Comparison of ENCODE assay signal across 9 mouse cellular contexts in genomic region chr5:64363859-64364406, GRCm38 (mm10).
A peak's percentile ranks its signal among the peaks of the same experiment; 100 is the strongest.
DNase-seq lines count a peak whose midpoint lies in the region; ATAC-seq and TF ChIP-seq lines count a peak whose summit lies in the region.
"Had no signal": no experiment of that assay in that cellular context is flagged by ENCODE, and none has a peak within 500 bp of the region (broad histone marks: within the 10 kb centered on the region; RNA-seq: fewer than 3 reads in every experiment).

No protein-coding gene starts in this region.

- peak overlapping the region; percentile 64 for H3K27ac ChIP-seq in hindbrain, embryonic 10.5 days
- H3K27ac ChIP-seq in hindbrain, postnatal 0 days: no peak overlapping the region
- peak overlapping the region; percentile 47; the same call in 1 of the 2 replicates for H3K27ac ChIP-seq in embryonic facial prominence, embryonic 12.5 days
- no peak overlapping the region for H3K27ac ChIP-seq in hindbrain, embryonic 16.5 days (ENCODE audit: low read depth, low read length)
- H3K27ac ChIP-seq in neural tube, embryonic 13.5 days (replicated peaks): peak overlapping the region; percentile 78
- H3K27ac ChIP-seq in cerebellum, adult 2 months (ENCODE audit: insufficient read depth, low read length): no peak overlapping the region
- H3K27ac ChIP-seq: liver, embryonic 14.5 days had no signal

- H3K27me3 ChIP-seq in hindbrain, embryonic 10.5 days (ENCODE audit: insufficient read depth, poor library complexity, severe bottlenecking): no peaks in the 10 kb centered on the region
- H3K27me3 ChIP-seq in hindbrain, postnatal 0 days (ENCODE audit: insufficient read depth, low read length): no peaks in the 10 kb centered on the region
- H3K27me3 ChIP-seq in embryonic facial prominence, embryonic 12.5 days: no peaks in the 10 kb centered on the region
- no peaks in the 10 kb centered on the region for H3K27me3 ChIP-seq in hindbrain, embryonic 16.5 days (replicated peaks; ENCODE audit: control insufficient read depth, insufficient read depth, low read length)
- no peaks in the 10 kb centered on the region for H3K27me3 ChIP-seq in neural tube, embryonic 13.5 days
- H3K27me3 ChIP-seq in cerebellum, adult 2 months (ENCODE audit: control insufficient read depth, insufficient read depth, low read length): no peaks in the 10 kb centered on the region

- no peak overlapping the region for H3K4me3 ChIP-seq in hindbrain, embryonic 10.5 days
- H3K4me3 ChIP-seq in hindbrain, postnatal 0 days (ENCODE audit: low read length): no peak overlapping the region
- no peak overlapping the region for H3K4me3 ChIP-seq in embryonic facial prominence, embryonic 12.5 days
- no peak overlapping the region for H3K4me3 ChIP-seq in hindbrain, embryonic 16.5 days (ENCODE audit: low read length)
- H3K4me3 ChIP-seq in neural tube, embryonic 13.5 days: no peak overlapping the region
- no peak overlapping the region for H3K4me3 ChIP-seq in cerebellum, adult 2 months (replicated peaks; ENCODE audit: insufficient read depth, low read depth, low read length)

- DNase-seq in hindbrain, embryonic 10.5 days (ENCODE audit: low spot score): no peak
- DNase-seq in hindbrain, postnatal 0 days (ENCODE audit: low spot score): no peak
- DNase-seq in cerebellum, adult 2 months: no peak
- no peak for DNase-seq in left cerebral cortex, adult 11 months (ENCODE audit: low spot score)
- DNase-seq in layer of hippocampus, adult 11-12 months (ENCODE audit: low spot score): no peak

- ATAC-seq in hindbrain, postnatal 0 days: no peak
- ATAC-seq in embryonic facial prominence, embryonic 12.5 days (ENCODE audit: insufficient number of reproducible peaks, insufficient read depth, low FRiP score, low TSS enrichment): no peak
- peak; percentile 9; the same call in 1 of the 2 replicates for ATAC-seq in hindbrain, embryonic 16.5 days
- ATAC-seq in neural tube, embryonic 13.5 days (ENCODE audit: low read depth): peak; percentile 57

- TF ChIP-seq POLR2A in cerebellum, adult 2 months (IDR thresholded peaks at IDR 0.05; ENCODE audit: borderline replicate concordance, insufficient read depth, low read length): no peak

- 68% methylated on average over 5 of the region's 5 CpGs for WGBS in hindbrain, embryonic 10.5 days
- 41% methylated on average over 5 of the region's 5 CpGs for whole genome bisulfite sequencing in hindbrain, postnatal 0 days
- 52% methylated on average over 5 of the region's 5 CpGs for WGBS in embryonic facial prominence, embryonic 12.5 days
- WGBS in hindbrain, embryonic 16.5 days: 36% methylated on average over 5 of the region's 5 CpGs
- 32% methylated on average over 5 of the region's 5 CpGs for WGBS in neural tube, embryonic 13.5 days
- 38% methylated on average over 5 of the region's 5 CpGs for WGBS in cerebellum, adult 2 months

- H3K4me2 ChIP-seq in hindbrain, postnatal 0 days (ENCODE audit: low read depth, low read length): no peak overlapping the region
- H3K4me2 ChIP-seq in embryonic facial prominence, embryonic 12.5 days (replicated peaks): no peak overlapping the region
- H3K4me2 ChIP-seq in hindbrain, embryonic 16.5 days (ENCODE audit: low read length): no peak overlapping the region
- peak overlapping the region; percentile 13; the same call in 1 of the 2 replicates for H3K4me2 ChIP-seq in neural tube, embryonic 13.5 days

- no peaks in the 10 kb centered on the region for H3K9me3 ChIP-seq in hindbrain, embryonic 10.5 days
- H3K9me3 ChIP-seq in hindbrain, postnatal 0 days (ENCODE audit: low read length): no peaks in the 10 kb centered on the region
- H3K9me3 ChIP-seq in embryonic facial prominence, embryonic 12.5 days: no peaks in the 10 kb centered on the region
- H3K9me3 ChIP-seq in hindbrain, embryonic 16.5 days (ENCODE audit: control insufficient read depth, low read length): no peaks in the 10 kb centered on the region
- H3K9me3 ChIP-seq in neural tube, embryonic 13.5 days: no peaks in the 10 kb centered on the region

- no peak for TF ChIP-seq CTCF in hindbrain, postnatal 0 days (IDR thresholded peaks at IDR 0.05; ENCODE audit: low read depth)
- TF ChIP-seq CTCF in cerebellum, adult 2 months (IDR thresholded peaks at IDR 0.05; ENCODE audit: borderline replicate concordance, insufficient read depth, low read depth, low read length): no peak

- peaks cover 41% of the 10 kb centered on the region for H3K4me1 ChIP-seq in hindbrain, embryonic 10.5 days (replicated peaks)
- H3K4me1 ChIP-seq in hindbrain, postnatal 0 days (ENCODE audit: insufficient read depth, low read length): peaks cover 5% of the 10 kb centered on the region
- H3K4me1 ChIP-seq in embryonic facial prominence, embryonic 12.5 days: peaks cover 27% of the 10 kb centered on the region
- H3K4me1 ChIP-seq in hindbrain, embryonic 16.5 days (ENCODE audit: control insufficient read depth, insufficient read depth, low read depth, low read length): peaks cover 11% of the 10 kb centered on the region
- peaks cover 47% of the 10 kb centered on the region for H3K4me1 ChIP-seq in neural tube, embryonic 13.5 days (replicated peaks)
- no peaks in the 10 kb centered on the region for H3K4me1 ChIP-seq in cerebellum, adult 2 months (ENCODE audit: control insufficient read depth, insufficient read depth, low read length)

- no peaks in the 10 kb centered on the region for H3K36me3 ChIP-seq in hindbrain, embryonic 10.5 days
- no peaks in the 10 kb centered on the region for H3K36me3 ChIP-seq in hindbrain, postnatal 0 days (ENCODE audit: insufficient read depth, low read length)
- H3K36me3 ChIP-seq in embryonic facial prominence, embryonic 12.5 days: no peaks in the 10 kb centered on the region
- H3K36me3 ChIP-seq in hindbrain, embryonic 16.5 days (ENCODE audit: control insufficient read depth, insufficient read depth, low read length): no peaks in the 10 kb centered on the region
- no peaks in the 10 kb centered on the region for H3K36me3 ChIP-seq in neural tube, embryonic 13.5 days

- no peak overlapping the region for H3K9ac ChIP-seq in hindbrain, postnatal 0 days (replicated peaks; ENCODE audit: low read length)
- H3K9ac ChIP-seq in embryonic facial prominence, embryonic 12.5 days: no peak overlapping the region
- H3K9ac ChIP-seq in hindbrain, embryonic 16.5 days (ENCODE audit: low read depth, low read length): no peak overlapping the region
- no peak overlapping the region for H3K9ac ChIP-seq in neural tube, embryonic 13.5 days
- H3K9ac ChIP-seq: liver, embryonic 14.5 days had no signal

Comparison
In these comparisons a context has a peak if more than half of its experiments do, and no peak if none do; other contexts are left out.
1. H3K27ac ChIP-seq: peak in hindbrain, embryonic 10.5 days (single experiment), embryonic facial prominence, embryonic 12.5 days (single experiment) and neural tube, embryonic 13.5 days (single experiment); none in hindbrain, postnatal 0 days (single experiment), hindbrain, embryonic 16.5 days (single experiment) and cerebellum, adult 2 months (single experiment).
2. ATAC-seq: peak in hindbrain, embryonic 16.5 days (single experiment) and neural tube, embryonic 13.5 days (single experiment); none in hindbrain, postnatal 0 days (single experiment) and embryonic facial prominence, embryonic 12.5 days (single experiment).